Mouse (Mus musculus) intestine, embryonic 14.5 days (tissue): ENCODE results near the gene Tshz3. TPM values are rescaled to one million over a fixed set of nuclear protein-coding genes. Genes with fewer than 3 reads are reported as not detected.

Experiments used
- ATAC-seq: fragments of 200-750 bp; cut with Nextera tagmentation; replicated peaks from 2 replicates; pipeline ENCODE4 v1.8.0; 2017; ENCODE audit warnings: low read depth, moderate number of reproducible peaks, moderate TSS enrichment, moderate library complexity; ENCODE audit not compliant: low FRiP score, low TSS enrichment
- DNase-seq: peaks from one replicate; pipeline ENCODE4 v3.0.0-alpha.2; 2018; ENCODE audit warnings: low spot score
- H3K27ac ChIP-seq: fragments of 300-500 bp; sonication (generic); 2 replicates; pipeline ENCODE4 v1.5.1; 2014; ENCODE audit warnings: low read depth, mild to moderate bottlenecking, control low read depth
- H3K27me3 ChIP-seq: fragments of 300-500 bp; sonication (generic); replicated peaks from 2 replicates; pipeline ENCODE4 v1.6.1; 2014; ENCODE audit warnings: low read length, control low read depth; ENCODE audit not compliant: control insufficient read depth, insufficient read depth
- H3K36me3 ChIP-seq: fragments of 300-500 bp; sonication (generic); 2 replicates; pipeline ENCODE4 v1.6.1; 2014; ENCODE audit warnings: low read length, control low read depth; ENCODE audit not compliant: control insufficient read depth, insufficient read depth
- H3K4me1 ChIP-seq: fragments of 300-500 bp; sonication (generic); replicated peaks from 2 replicates; pipeline ENCODE4 v1.6.1; 2014; ENCODE audit warnings: low read length, control low read depth, mixed read lengths; ENCODE audit not compliant: control insufficient read depth, insufficient read depth
- H3K4me2 ChIP-seq: fragments of 300-500 bp; sonication (generic); 2 replicates; pipeline ENCODE4 v1.6.1; 2014; ENCODE audit warnings: low read length
- H3K4me3 ChIP-seq: fragments of 300-500 bp; sonication (generic); 2 replicates; pipeline ENCODE4 v1.5.1; 2014; ENCODE audit warnings: low read depth, low read length, control low read depth, mixed read lengths
- H3K9ac ChIP-seq: fragments of 300-500 bp; sonication (generic); 2 replicates; pipeline ENCODE4 v1.6.1; 2014; ENCODE audit warnings: mild to moderate bottlenecking, low read length
- H3K9me3 ChIP-seq: fragments of 300-500 bp; sonication (generic); 2 replicates; pipeline ENCODE4 v1.6.1; 2016; ENCODE audit warnings: low read length, control low read depth; ENCODE audit not compliant: control insufficient read depth
- WGBS: fragments of 180-500 bp; shearing (Covaris S2); extraction: QIAGEN DNeasy Blood & Tissue Kit; methylation state at CpG from one replicate; pipeline ENCODE4 v1.1.7; 2014; 5-methylcytosine and 5-hydroxymethylcytosine counted together
- polyA plus RNA-seq: library from polyadenylated mRNA; unstranded; fragments of >200 nt; fragmentation: Nextera tagmentation; extraction: Ambion mirVana; gene quantifications from 2 replicates; pipeline ENCODE4 v1.2.1, GENCODE M21; 2014

Tshz3 gene
- polyA plus RNA-seq, 1 experiment from 2014 or later, result 23.9 TPM

DNA sequence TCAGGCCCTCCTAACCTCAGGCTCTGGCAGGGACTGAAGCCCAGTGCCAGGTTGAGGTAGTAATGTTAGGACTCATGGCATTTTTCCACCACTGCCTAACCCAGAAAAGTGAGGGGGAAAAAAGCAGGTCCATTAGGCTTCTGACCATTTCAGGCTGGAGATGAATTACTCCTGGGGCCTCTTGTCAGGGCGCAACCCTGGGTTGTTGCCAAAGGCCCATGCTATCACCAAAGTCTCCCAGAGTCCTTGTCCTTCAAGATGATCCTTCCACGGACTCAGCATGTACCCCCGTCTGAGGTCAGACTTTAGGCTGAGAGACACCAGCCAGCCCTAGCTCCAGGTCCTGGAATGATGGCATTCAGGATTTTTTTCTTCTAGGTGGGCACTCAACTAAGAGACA, 4.8 kb upstream of the Tshz3 start:
- Histone ChIP-seq H3K9me3 (no peaks in the 10 kb centered on the region), H3K27me3 (peaks cover 41% of the 10 kb centered on the region), H3K4me1 (peaks cover 39% of the 10 kb centered on the region), H3K9ac (no peak overlapping the region), H3K36me3 (no peaks in the 10 kb centered on the region), H3K4me2 (no peak overlapping the region), H3K27ac (no peak overlapping the region), H3K4me3 (no peak overlapping the region)
- 39% methylated on average over 3 of the region's 3 CpGs for WGBS
- ATAC-seq, result no peak
- DNase-seq, result no peak

DNA sequence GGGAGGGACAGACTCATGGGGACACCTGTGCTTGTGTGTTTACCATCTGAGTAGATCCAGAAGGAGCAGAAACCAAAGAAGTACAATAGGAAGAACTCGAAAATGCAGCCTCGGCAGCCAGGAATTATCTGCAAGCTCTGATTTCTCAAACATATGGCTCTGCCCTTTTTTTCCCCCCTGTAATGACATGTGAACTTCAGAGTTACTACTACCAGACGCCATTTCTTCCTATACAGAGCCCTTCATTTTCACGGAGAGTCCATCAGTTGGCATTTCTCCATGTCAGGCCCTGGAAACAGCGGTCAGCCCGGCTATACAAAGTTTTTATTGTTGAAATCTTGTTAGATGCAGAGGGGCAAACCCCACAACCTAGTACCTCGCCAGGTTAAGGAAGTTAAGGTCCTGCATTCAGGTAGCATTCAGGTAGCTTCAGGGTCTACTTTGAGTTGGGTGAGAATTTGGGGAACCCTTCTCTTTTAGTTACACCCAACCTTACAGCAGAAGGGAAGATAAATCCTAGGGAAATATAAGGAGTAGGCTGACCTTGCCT, 3.2 kb upstream of the Tshz3 start:
- Histone ChIP-seq H3K9ac (peak overlapping the region; percentile 76; the same call in 1 of the 2 replicates), H3K9me3 (no peaks in the 10 kb centered on the region), H3K36me3 (no peaks in the 10 kb centered on the region), H3K4me1 (peaks cover 47% of the 10 kb centered on the region), H3K27me3 (peaks cover 41% of the 10 kb centered on the region), H3K4me3 (peak overlapping the region; percentile 72), H3K27ac (no peak overlapping the region; the same call in 1 of the 2 replicates), H3K4me2 (peak overlapping the region; percentile 94)
- no peak for DNase-seq
- WGBS, result 19% methylated on average over 7 of the region's 7 CpGs
- no peak for ATAC-seq

DNA sequence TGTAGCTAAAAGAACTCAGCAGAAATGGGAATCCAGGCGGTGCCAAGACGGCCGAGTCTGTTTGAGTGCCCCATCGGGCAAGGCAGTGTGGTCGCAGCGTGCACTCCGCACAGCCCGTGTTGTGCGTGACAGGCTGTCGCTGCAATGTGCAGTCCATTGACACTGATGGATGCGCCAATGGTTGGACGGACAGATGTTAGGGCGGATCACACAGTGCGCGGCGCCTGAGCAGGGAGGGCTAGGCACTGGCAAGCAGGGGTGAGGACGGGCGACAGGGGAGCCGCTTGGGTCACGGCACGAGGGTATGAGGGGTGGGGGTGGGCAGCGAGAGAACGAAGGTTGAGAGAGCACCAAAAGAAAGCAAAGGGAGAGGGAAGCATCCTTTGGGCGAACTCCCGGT, 2.6 kb upstream of the Tshz3 start:
- peaks cover 40% of the 10 kb centered on the region for H3K27me3 ChIP-seq
- H3K27ac ChIP-seq, result peak overlapping the region; percentile 90; the same call in 1 of the 2 replicates
- DNase-seq, result no peak

DNA sequence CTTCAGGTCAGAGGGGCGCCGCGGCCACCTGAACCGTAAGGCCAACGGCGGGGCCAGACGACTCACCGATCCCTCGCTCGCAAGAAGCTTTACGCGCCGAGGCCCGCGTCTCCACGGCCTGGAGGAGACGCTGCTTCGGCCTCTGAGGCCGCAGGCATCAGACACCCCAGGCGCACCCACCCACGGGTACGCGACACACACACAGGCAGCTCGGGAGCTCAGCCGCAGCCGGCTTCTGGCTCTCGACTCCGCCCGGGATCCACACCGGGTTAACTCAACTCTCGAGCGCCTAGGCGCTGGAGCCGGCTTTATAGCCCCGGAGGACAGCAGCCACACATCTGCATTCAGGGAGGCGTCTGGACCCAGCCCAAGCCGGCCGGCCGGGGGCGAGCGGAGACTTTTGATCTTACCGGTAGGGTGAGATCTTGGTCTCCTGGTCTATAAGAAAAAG, 2.1 kb upstream of the Tshz3 start:
- Histone ChIP-seq H3K4me2 (peak overlapping the region; percentile 94), H3K36me3 (no peaks in the 10 kb centered on the region), H3K9ac (peak overlapping the region; percentile 76), H3K4me1 (peaks cover 48% of the 10 kb centered on the region), H3K27ac (peak overlapping the region; percentile 90), H3K27me3 (peaks cover 34% of the 10 kb centered on the region), H3K9me3 (no peaks in the 10 kb centered on the region), H3K4me3 (peak overlapping the region; percentile 72)
- WGBS, result under 1% methylated on average over 42 of the region's 42 CpGs
- ATAC-seq (no peak), DNase-seq (peak; percentile 76)

More for the DNA sequence above, 2.6 kb upstream of the Tshz3 start:
- peak overlapping the region; percentile 76 for H3K9ac ChIP-seq
- H3K4me3 ChIP-seq, result peak overlapping the region; percentile 72
- H3K4me2 ChIP-seq, result peak overlapping the region; percentile 94
- H3K4me1 ChIP-seq, result peaks cover 53% of the 10 kb centered on the region
- no peaks in the 10 kb centered on the region for H3K9me3 ChIP-seq
- ATAC-seq, result no peak
- WGBS, result 2% methylated on average over 25 of the region's 25 CpGs
- H3K36me3 ChIP-seq, result no peaks in the 10 kb centered on the region

DNA sequence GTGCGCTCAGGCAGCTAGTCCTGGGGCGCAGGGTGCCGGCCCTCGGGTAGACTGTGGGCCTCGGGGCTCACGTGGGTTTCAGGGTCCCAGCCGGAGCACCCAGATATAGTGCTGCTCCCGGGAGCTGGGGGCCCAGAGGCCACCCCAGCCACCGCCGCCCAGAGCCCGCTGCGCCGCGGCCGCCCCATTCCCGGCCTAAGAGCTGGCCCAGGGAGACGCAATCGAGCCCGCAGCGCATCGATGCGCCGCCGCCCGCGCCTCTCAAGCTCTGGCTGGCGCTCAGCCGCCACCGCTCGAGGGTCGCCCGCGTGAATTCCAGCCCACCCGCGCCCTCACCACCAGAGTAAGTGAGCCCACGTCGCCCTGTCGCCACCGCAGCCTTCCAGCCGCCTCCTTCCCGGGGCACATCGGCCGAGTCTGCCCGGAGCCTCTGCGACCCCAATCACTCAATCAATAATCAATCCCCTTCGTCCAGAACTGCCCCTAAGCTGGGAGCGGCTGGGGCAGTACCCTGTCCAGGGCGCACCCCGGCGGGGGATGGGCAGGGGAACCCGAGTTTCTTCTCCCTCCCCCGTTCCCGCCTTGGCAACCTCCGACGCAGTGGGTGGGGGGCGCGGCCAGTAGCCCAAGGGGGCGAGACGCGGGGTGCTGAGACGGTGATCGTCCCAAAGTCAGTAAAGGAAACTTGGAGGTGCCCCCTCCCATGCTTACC, 1.4 kb upstream of the Tshz3 start:
- Histone ChIP-seq H3K4me3 (peak overlapping the region; percentile 72), H3K4me1 (peaks cover 41% of the 10 kb centered on the region), H3K27ac (peak overlapping the region; percentile 90), H3K27me3 (peaks cover 29% of the 10 kb centered on the region), H3K9ac (peak overlapping the region; percentile 76), H3K4me2 (peak overlapping the region; percentile 94), H3K36me3 (no peaks in the 10 kb centered on the region), H3K9me3 (no peaks in the 10 kb centered on the region)
- ATAC-seq, result peak; percentile 20; the same call in 1 of the 2 replicates
- DNase-seq, result peak; percentile 83
- under 1% methylated on average over 62 of the region's 62 CpGs for WGBS

DNA sequence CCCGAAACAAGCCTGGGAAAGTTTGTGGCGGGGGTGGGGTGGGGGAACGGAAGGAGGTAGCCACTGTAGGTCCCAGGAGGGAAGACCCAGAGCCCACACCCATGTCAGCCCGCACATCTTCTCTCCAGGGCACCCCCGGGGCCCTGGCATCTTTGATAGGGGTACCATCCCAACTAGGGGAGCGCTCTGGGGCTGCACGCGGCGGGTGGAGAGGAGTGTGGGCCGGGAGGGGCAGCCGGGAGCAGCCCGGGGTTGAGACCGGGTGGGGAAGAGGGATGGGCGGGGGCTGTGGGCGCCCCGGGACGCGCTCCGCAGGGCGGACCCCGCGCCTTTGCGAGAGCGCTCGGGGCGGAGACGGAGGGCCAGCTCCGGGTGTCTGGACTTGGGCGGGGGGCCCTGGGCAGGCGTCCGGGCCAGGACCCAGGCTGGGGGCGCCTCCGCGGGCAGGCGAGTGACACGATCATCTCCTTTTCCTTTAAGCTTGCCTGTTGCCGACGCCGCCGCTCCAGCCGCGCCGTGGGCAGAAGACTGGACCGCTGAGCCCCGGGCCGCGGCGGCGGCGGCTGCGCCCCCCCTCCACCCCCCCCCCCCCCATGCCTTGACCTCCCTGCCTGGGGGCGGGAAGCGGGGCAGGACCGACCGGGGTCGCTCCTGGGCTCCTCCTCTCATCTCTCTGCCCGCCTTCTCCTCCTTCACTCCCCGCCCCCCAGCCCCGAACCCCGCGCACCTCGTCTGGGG, 631 bp upstream of the Tshz3 start:
- Histone ChIP-seq H3K4me1 (peaks cover 35% of the 10 kb centered on the region; the same call in 1 of the 2 replicates), H3K27ac (peak overlapping the region; percentile 90), H3K9me3 (no peaks in the 10 kb centered on the region), H3K27me3 (peaks cover 25% of the 10 kb centered on the region), H3K4me3 (peak overlapping the region; percentile 72), H3K9ac (peak overlapping the region; percentile 76), H3K4me2 (peak overlapping the region; percentile 94), H3K36me3 (0 out of 2 replicates have a peak, but pooled peaks cover under 1% of the 10 kb centered on the region)
- under 1% methylated on average over 43 of the region's 62 CpGs for WGBS
- peak; percentile 88 for DNase-seq
- ATAC-seq, result peak; percentile 74

DNA sequence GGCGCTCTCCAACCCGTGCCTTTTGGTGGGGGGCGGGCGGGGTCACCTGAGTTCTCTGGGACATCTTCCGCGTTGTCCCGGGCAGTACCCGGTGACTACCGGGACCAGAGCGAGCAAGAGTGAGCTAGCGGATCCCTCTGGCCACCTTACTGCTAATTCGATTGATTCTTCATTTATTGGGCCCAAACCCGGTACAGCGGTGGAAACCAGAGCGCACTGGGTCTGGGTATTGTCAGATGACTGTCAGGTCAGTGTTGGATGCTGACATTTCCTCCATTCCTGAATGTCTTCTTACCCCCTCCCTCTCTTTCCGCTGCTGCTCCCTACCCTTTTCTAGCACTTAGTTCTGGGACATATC, 650 bp downstream of the Tshz3 start:
- Histone ChIP-seq H3K4me1 (peaks cover 33% of the 10 kb centered on the region; the same call in 1 of the 2 replicates), H3K9me3 (no peaks in the 10 kb centered on the region), H3K27me3 (peaks cover 15% of the 10 kb centered on the region), H3K4me2 (peak overlapping the region; percentile 94), H3K27ac (peak overlapping the region; percentile 90), H3K9ac (peak overlapping the region; percentile 76), H3K36me3 (0 out of 2 replicates have a peak, but pooled peaks cover 7% of the 10 kb centered on the region), H3K4me3 (peak overlapping the region; percentile 72)
- DNase-seq, result peak; percentile 76
- under 1% methylated on average over 16 of the region's 16 CpGs for WGBS
- 0 out of 2 replicates have a peak, but pooled peaks have one; percentile 2 for ATAC-seq
